Mouse (Mus musculus): ENCODE data around the gene Olfr807.

Gene Olfr807

DNA sequence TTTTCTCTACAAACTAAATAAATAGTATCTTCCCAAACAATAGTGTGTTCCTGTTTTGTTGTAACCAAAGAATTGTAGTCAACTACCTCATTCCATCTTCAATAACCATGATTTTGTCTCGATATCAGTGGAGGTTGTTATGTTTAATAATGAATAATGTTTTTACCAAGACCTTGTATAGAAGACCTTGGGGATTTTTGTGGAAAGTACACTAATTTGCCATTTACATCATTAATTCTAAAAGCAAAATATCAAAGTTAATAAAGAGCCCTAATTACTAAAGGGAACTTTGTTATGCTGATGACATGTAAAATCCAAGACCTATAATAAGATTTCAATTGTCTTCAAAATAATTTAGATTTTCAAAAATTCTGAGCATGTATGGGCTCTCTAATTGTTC lies at the start of gene Olfr807:
Gene Olfr807 (minus strand): TSS at position 101 of the 400 bp plus-strand sequence.
- DNase-seq (ENCODE audit: low spot score): no peak

DNA sequence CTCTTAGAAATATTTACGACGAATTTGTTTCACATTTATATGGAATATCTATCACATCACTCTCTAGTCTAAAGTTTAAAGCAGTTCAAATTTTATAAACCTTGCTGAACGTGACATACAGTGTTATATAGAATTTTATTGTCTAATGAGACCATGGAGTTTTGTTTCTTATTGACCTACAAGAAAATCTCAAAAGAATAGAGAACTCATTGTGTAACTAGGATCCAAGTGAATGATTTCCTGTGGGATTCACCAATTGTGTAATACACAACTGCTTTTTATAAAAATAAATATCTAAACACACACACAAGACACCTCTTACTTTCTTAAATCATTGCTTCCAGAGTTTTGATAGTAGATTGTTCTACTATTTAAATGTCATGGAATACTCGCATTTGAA lies 46.7 kb upstream of the Olfr807 start, which contains the start of gene Olfr811:
Gene Olfr811 (minus strand): TSS at position 101 of the 400 bp plus-strand sequence.
- no peak for DNase-seq (ENCODE audit: low spot score)

DNA sequence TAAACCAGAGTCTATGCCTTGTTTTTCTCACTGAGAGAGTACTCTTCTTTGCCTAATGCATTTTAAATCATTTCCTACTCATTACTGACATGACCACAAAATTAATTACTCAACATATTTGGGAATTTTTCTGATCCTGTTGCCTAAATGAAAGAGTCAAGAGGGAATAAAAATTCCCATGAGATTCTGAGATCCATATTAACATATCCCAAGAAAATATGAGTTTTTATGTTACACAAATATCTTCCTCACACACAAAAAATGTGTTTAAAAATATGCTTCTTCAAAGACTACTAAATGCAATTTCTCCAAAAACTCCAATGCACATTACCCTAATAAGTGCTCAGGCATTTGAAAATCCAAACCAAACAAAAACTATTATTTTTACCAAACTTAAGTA lies 37.2 kb upstream of the Olfr807 start, which contains the start of gene Olfr810:
Gene Olfr810 (minus strand): TSS at position 101 of the 400 bp plus-strand sequence.
- no peak for DNase-seq (ENCODE audit: low spot score)

DNA sequence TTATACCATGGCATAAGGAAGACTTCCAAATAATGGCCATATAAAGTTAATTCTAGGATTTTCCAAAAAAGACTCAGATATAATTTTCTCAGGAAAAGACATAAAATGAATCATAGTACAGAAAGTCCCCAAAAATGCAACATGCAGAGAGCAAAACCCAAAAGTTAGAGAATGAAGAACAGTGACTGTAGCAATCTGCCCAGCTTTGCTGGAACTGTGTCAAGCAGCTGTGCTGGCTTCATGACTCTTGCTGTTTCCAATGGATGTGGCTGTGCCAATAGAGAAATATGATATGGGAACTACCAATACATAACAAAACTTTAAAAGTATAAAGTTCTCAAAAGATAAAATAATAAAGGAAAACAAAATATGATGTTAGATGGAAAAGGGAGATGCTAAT lies 20.5 kb upstream of the Olfr807 start:
- no peak for DNase-seq (ENCODE audit: low spot score)

DNA sequence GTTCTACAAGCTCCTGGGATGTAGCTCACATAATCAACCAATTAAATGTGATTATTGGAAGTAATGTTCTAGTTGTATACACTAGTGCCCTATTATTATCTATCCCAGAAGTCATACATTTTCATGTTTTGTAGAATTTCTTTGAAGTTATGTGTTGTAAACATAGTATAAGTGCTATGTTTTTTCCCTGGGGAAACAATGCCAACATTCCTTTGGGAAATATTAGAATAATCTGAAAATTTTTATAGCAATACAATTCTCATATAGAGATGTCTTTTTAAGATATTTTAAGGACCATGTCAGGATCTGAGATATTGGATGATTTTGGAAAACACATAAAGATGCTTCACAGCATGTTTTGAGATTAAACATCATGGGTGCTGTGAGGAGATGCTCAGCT lies 16.7 kb upstream of the Olfr807 start, which contains the start of gene Olfr809:
Gene Olfr809 (plus strand): TSS at position 301 of the 400 bp plus-strand sequence.
- no peak for DNase-seq (ENCODE audit: low spot score)

DNA sequence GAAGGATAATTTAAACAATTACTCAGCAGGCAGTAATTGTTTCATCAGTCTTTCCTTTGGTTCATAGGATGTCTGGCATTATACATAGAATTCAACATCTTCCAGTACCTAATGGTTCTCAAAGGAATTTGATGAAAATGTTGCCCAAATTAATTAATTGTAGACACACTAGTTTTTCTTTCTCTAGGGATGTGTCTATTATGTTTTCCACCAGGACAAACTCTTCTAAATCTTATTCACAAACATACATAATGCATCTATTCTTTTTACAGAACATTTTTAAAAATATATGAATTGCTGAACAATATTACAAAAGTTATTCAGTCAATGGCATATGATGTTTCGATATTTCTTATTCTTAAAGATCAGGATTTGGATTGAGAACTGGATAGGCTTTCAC lies 7.6 kb upstream of the Olfr807 start, which contains the start of gene Olfr808:
Gene Olfr808 (plus strand): TSS at position 301 of the 400 bp plus-strand sequence.
- DNase-seq (ENCODE audit: low spot score): no peak

DNA sequence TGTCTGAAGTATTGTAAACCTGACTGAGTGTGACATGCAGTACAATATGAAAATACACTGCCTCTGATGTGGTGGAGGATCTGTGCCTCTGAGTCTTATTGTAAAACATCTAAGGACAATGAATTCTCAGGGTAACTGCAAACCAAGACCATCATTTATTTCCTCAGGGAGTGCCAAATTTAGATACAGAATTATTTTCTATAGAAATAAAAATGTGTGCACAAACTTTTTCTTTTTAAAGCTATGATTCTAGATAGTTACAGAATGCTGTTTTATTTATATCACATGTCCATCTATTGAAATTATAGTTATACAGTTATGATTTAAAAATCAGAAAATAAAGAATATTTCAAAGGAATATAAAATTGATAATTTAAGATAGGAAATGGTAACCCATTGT lies 15.8 kb downstream of the Olfr807 start, which contains the start of gene Olfr806:
Gene Olfr806 (minus strand): TSS at position 101 of the 400 bp plus-strand sequence.
- DNase-seq (ENCODE audit: low spot score): no peak

DNA sequence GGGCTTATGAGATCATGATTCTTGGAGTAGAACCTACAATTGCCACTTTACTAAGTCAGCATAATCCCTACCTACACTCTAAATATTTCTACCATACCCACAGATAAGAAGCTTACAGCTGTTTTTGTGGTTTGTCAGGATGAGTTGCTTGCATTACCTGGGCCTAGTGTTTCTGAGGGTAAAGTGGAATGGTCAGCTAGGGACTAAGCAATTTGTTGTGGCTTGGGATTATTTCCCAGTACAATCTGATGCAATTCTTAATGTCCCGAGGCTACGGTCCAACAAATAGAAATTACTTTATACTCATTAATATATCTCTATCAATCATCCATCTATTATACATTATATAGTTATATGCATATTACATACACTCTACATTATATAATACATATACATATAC lies 28.3 kb downstream of the Olfr807 start, which contains the start of gene Olfr805:
Gene Olfr805 (minus strand): TSS at position 101 of the 400 bp plus-strand sequence.
- DNase-seq (ENCODE audit: low spot score): no peak

Data from testis, postnatal 10 days (tissue).